Mouse (Mus musculus) heart, embryonic 15.5 days (tissue): ENCODE measurements around the gene Fam3b. TPM values are rescaled to one million over a fixed set of nuclear protein-coding genes. Genes with fewer than 3 reads are reported as not detected.

Experiments
- polyA plus RNA-seq: library from polyadenylated mRNA; unstranded; fragments of >200 nt; fragmentation: Nextera tagmentation; extraction: Ambion mirVana; gene quantifications from 2 replicates; pipeline ENCODE4 v1.2.1, GENCODE M21; 2015

Fam3b gene
- polyA plus RNA-seq, 1 experiment from 2014 or later, result not detected

Other genes starting within 250 kb of the Fam3b start
- gene Bace2, start 158.1 kb downstream of the Fam3b start, polyA plus RNA-seq, result 49.2 and 54.5 TPM in 2 replicates
- gene Mx1, start 51.9 kb downstream of the Fam3b start, polyA plus RNA-seq, result 0.62 TPM in 1 of 2 replicates, not detected in the other
- gene Tmprss2, start 96.4 kb upstream of the Fam3b start, polyA plus RNA-seq, result 0.29 and 0.96 TPM in 2 replicates
- 2.3 and 5.0 TPM in 2 replicates for gene Ripk4, start 249.0 kb upstream of the Fam3b start, polyA plus RNA-seq